Mouse (Mus musculus) urinary bladder, postnatal 4 days (tissue): ENCODE measurements around the gene Otogl.
"Not testable (repeated sequence)": the region's sequence is repeated elsewhere in the genome, so short reads cannot be mapped to it uniquely, and the experiment has no call there.

ENCODE experiments used
- DNase-seq, 2 experiments: peaks; one replicate each; pipeline ENCODE4 v3.0.0; 2021 to 2022; ENCODE audit warnings: low spot score in 2 of 2

The Otogl gene

GRCm38 (mm10) chr10:107810649-107811398, 101.1 kb downstream of the Otogl start:
- DNase-seq, result no peak

DNA sequence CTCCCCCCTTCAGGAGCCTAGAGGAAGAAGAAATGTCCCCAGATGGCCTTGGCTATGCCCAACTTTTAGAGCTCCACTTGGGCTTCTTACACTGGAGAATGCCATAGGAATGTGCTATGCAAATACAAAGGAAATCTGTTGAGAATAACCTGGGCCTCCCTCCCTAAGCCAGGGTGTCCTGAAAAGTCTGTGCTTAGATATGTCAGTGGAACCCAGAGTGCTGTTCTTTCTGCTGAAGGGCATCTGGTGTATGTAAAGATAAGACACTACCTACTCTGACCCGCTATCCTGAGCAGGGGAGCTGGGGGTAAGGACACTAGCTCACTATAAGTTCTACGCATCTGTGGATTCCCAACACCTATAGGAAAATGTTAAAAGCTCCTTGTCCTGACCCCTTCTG, 106.7 kb downstream of the Otogl start:
- no peak for DNase-seq

GRCm38 (mm10) chr10:107804285-107804684, 107.6 kb downstream of the Otogl start:
- DNase-seq, result not testable (repeated sequence)

GRCm38 (mm10) chr10:107799671-107800353, 112.1 kb downstream of the Otogl start:
- DNase-seq, result peak; percentile 50 to 66

GRCm38 (mm10) chr10:107794812-107795756, 116.8 kb downstream of the Otogl start:
- DNase-seq, result no peak

GRCm38 (mm10) chr10:107792491-107792890, 119.4 kb downstream of the Otogl start:
- no peak for DNase-seq

DNA sequence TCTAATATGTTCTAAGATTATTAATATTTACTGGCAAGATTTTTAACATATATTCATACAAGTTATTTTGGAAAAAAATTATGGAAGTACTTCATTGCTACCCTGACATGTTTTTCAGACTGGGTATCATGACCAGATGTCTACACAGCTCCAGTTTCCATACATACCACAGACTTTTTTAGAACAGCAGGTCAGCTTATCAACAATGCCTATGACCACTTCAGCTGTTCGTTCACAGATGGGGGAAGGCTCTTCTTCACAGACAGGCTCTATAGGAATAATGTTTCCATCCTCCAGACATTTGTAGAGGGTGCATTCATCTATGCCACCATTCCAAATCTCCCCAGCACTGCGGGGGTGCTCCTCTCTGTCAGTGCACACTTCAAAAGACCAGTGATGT, 132.4 kb downstream of the Otogl start:
- DNase-seq, result no peak

GRCm38 (mm10) chr10:107759624-107760023, 152.3 kb downstream of the Otogl start:
- no peak for DNase-seq

- DNase-seq, result no peak
Measured at GRCm38 (mm10) chr10:107753471-107753870, 158.5 kb downstream of the Otogl start.

DNA sequence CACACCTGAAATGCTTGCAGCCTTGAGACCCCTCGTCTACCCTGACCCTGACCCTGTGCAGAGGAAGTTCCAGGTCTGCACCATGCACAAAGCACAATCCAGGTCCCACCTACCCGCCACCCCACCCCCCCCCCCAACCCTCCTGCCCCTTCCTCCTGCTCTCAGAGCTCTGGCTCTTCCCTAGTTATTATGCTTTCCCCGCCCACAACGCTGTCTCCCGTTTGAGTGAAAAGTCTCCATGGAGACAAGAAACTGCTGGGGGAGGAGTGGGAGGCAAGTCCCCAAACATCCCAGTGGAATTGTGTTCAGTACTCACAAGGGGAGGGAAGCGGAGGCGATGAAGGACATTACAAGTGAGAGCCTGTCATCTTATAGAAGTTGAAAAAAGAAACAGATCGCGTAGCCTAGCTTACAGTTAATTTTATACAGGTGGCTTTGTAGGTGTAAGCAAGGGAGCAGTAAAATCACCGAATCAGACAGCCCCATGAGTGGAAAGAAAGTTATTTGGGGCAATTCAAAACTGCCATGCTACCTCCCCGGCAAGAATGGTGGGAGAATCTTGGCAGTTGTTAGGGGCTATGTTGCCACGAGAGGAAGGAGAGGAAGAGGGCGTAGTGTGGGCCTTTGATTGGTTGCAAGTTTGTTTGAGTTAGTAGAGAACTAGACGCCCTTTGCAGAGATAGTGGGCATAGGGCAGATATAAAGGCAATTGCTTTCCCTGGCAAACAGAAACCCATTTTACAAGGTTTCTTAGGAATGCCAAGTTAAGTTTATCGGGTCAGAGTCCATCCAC, 159.4 kb downstream of the Otogl start:
- DNase-seq, result no peak

DNA sequence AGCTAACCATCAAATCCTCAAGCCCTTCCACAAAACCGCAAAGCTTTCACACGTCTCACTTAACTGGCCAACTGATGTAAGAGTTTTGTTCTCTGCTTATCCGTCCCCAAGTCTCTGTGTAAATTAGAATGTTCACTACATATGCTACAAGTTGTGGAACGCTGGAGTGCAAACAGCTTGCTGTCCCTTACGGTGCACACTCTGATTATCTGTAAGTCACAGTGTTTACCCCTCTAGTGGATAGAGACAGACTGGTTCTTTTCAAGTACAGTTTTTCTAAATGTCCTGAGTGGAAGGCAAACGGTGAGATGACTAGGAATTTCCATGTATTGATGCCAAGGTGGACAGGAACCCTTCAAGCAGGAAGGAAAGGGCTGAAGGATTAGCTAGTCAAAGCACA, 160.0 kb downstream of the Otogl start:
- DNase-seq, result no peak

DNA sequence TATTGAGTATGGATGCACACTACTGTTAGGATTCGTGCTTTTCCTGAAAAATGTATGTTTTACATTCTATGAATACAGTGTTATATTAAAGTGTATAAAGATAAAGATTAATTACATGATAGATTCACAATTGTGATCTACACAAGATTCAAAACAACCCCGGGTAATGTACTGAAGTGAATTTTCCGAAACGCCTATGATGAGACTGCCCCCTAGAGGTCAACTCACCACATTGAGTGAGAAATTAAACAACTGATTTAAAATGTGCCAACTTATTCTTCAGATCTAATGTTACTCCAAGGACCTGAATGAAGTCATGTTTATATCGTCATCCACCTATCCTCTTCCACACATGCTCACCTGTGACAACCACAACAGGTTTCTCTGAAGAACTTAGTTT, 164.4 kb downstream of the Otogl start:
- no peak for DNase-seq

DNA sequence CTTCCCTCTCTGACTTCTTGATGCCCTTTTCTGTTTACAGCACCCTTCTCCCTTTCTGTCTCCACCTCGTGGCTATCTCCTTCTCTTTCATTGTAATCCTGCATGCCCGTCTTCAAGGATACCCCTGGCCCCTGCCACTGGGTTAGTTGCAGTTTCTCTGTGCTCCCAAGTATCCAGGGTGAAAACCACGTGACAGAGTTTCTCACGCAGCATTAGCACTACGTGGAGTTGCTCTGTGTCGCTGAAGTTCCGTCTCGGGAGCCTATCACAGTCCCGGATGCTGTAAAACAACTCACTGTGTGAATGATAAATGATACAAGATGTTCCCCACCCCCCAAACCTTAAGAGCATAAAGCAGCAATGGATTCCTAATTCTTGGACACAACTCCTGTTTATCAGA, 165.2 kb downstream of the Otogl start:
- DNase-seq, result no peak

DNA sequence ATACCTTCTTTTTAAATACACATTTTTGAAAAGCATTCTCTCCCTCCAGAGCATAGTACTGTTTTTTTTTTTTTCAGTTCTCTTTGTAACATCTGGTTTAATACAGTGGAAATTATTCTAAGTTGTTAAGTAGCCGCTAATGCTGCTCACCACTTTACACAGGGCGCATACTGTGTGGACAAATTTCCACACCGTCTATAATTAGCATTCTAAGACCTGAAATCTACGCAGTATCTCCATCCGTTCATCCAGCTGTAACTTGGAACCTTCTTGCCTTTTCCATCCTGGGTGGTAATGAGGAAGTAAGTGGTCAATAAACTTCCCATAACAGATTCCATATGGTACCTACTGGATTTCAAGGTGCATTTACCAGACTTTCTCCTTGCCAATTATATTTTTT, 172.1 kb downstream of the Otogl start:
- DNase-seq, result no peak

DNA sequence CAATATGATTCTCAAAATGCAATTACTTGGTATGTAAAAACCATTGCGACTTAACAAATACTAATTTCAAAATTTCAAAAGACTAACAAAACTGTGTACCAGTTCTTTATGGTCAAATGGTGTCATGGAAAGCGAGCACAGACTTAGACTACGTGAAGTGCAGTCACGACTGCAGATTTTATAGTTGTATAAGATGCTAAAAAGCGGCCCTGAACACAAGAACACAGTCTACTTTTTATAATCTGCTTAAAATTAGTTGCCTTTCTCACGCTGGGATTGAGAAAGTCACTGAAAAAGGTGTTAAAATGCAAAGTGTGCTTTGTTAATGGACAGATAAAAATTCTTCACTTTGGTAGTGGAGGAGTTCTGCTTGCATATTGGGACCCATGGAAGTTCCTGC, 174.2 kb downstream of the Otogl start:
- DNase-seq, result no peak

- no peak for DNase-seq
Measured at GRCm38 (mm10) chr10:107735448-107735847, 176.5 kb downstream of the Otogl start.

DNA sequence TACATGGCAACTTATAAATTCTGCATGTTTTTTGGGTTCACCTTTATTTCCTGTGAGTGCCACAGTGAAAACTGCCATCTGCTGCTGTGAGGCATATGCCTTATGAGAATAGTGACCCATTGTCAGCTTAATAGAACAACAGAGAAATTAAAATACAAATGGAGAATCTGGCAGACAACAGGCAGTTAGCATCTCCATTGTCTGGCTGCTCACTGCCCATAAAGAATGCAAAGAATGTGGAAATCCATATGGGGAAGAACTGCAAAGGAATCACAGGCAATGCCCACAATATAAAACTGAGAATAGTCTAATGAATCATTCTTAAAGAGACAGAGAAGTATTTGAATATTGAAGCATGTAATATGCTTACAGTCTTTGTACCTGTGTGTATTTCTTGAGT, 177.6 kb downstream of the Otogl start:
- DNase-seq, result no peak

DNA sequence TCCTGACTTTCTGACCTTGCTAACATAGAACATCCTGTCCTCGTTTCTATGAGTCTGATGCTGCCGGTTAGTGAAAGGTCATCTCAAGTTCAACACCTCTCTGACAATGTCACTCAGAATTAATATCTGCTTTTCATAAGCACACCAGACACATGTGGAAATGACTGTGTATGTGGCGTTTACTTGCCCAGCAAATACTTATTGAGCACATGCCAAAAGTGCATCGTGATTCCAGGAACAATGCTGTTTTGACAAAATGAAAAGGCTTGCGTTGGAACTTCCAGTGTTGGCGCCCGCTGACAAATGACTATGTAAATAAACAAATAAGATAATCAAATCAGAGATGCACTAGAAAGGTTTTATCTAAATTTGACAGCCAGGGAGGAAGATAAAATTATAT, 186.3 kb downstream of the Otogl start:
- no peak for DNase-seq

- no peak for DNase-seq
Measured at GRCm38 (mm10) chr10:107719806-107720205, 192.1 kb downstream of the Otogl start, which contains the start of gene Ptprq. Ptprq (minus strand) TSS chr10:107720051.
